Mouse (Mus musculus) small intestine, adult 2 months (tissue): ENCODE data around the gene Ntm. TPM values are rescaled to one million over a fixed set of nuclear protein-coding genes. Genes with fewer than 3 reads are reported as not detected.

Source experiments
- H3K27ac ChIP-seq: fragments of 200-500 bp; 2 replicates; pipeline ENCODE4 v1.5.1; 2012; ENCODE audit warnings: low read depth, low read length, control low read depth, inconsistent platforms; ENCODE audit not compliant: insufficient read depth
- H3K27me3 ChIP-seq: fragments of 200-500 bp; 2 replicates; pipeline ENCODE4 v1.6.1; 2012; ENCODE audit warnings: mild to moderate bottlenecking, moderate library complexity, low read length, inconsistent platforms; ENCODE audit not compliant: control insufficient read depth, insufficient read depth
- H3K36me3 ChIP-seq: fragments of 200-500 bp; 2 replicates; pipeline ENCODE4 v1.6.1; 2012; ENCODE audit warnings: mild to moderate bottlenecking, low read length, control low read depth, inconsistent platforms; ENCODE audit not compliant: control insufficient read depth, insufficient read depth
- H3K4me1 ChIP-seq: fragments of 200-500 bp; 2 replicates; pipeline ENCODE4 v1.6.1; 2012; ENCODE audit warnings: low read length, inconsistent platforms, mixed read lengths; ENCODE audit not compliant: control insufficient read depth, insufficient read depth, insufficient read length
- H3K4me3 ChIP-seq: fragments of 200-500 bp; 2 replicates; pipeline ENCODE4 v1.5.1; 2012; ENCODE audit warnings: low read depth, mild to moderate bottlenecking, control low read depth, inconsistent platforms, low read length, moderate library complexity
- CTCF ChIP-seq: fragments of 200-500 bp; IDR thresholded peaks from 2 replicates; pipeline ENCODE4 v1.5.1; 2012; ENCODE audit warnings: low read depth, mild to moderate bottlenecking, control low read depth, inconsistent platforms, low read length, moderate library complexity, mixed read lengths; ENCODE audit not compliant: insufficient replicate concordance, insufficient read length; ENCODE audit errors: extremely low read depth
- POLR2A ChIP-seq: fragments of 200-500 bp; IDR thresholded peaks from 2 replicates; pipeline ENCODE4 v1.6.1; 2012; ENCODE audit warnings: low read depth, mild to moderate bottlenecking, control low read depth, inconsistent platforms, low read length, moderate library complexity
- WGBS: fragments of 180-500 bp; shearing (Covaris S2); methylation state at CpG from one replicate; pipeline ENCODE4 v1.1.7; 2018; 5-methylcytosine and 5-hydroxymethylcytosine counted together
- polyA plus RNA-seq: library from polyadenylated mRNA; depleted of rRNA; stranded (reverse); fragments of >200 nt; gene quantifications from 2 replicates; pipeline ENCODE4 v1.2.3, GENCODE M21; 2012

The Ntm gene
- polyA plus RNA-seq, 1 experiment, result 0.10 TPM

- H3K27ac ChIP-seq, result no peak overlapping the region
- 54% methylated on average over 8 of the region's 8 CpGs for WGBS
- H3K4me1 ChIP-seq, result no peaks in the 10 kb centered on the region
- no peaks in the 10 kb centered on the region for H3K36me3 ChIP-seq
- no peak for TF ChIP-seq CTCF
- no peak for TF ChIP-seq POLR2A
- H3K4me3 ChIP-seq, result no peak overlapping the region
- no peaks in the 10 kb centered on the region for H3K27me3 ChIP-seq
Measured at GRCm38 (mm10) chr9:29645796-29646400, 317.0 kb downstream of the Ntm start.

GRCm38 (mm10) chr9:29642997-29643657 lies 319.8 kb downstream of the Ntm start:
- H3K27ac ChIP-seq, result no peak overlapping the region
- no peak overlapping the region for H3K4me3 ChIP-seq
- WGBS, result 18% methylated on average over 11 of the region's 11 CpGs
- no peaks in the 10 kb centered on the region for H3K27me3 ChIP-seq
- H3K4me1 ChIP-seq, result no peaks in the 10 kb centered on the region
- no peak for TF ChIP-seq POLR2A
- TF ChIP-seq CTCF, result peak; percentile 57; the same call in 1 of the 2 replicates
- H3K36me3 ChIP-seq, result no peaks in the 10 kb centered on the region

DNA sequence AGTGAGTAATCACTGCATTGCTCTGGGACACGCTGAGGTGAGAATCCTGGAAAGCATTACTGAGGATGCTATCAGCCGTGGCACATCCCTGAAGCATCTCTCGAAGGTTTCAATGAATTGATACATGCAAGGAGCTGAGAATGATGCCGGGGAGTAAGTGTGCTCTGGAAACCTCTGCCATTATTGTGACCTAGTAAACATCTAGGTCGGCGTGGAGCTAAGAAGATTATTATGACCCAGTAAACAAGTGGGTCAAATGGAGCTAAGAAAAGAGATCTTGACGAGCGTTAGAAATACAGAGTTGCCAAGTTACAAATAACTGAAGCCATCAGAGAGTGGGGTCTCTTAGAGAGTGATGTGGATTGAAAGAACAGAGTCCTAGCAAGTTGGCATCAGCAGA lies 325.6 kb downstream of the Ntm start:
- Histone ChIP-seq H3K36me3 (no peaks in the 10 kb centered on the region), H3K4me1 (no peaks in the 10 kb centered on the region), H3K27me3 (no peaks in the 10 kb centered on the region), H3K27ac (no peak overlapping the region), H3K4me3 (no peak overlapping the region)
- TF ChIP-seq CTCF, result no peak
- TF ChIP-seq POLR2A, result no peak
- 84% methylated on average over 8 of the region's 8 CpGs for WGBS

- H3K4me1 ChIP-seq, result no peaks in the 10 kb centered on the region
- no peak overlapping the region for H3K27ac ChIP-seq
- no peaks in the 10 kb centered on the region for H3K36me3 ChIP-seq
- TF ChIP-seq POLR2A, result no peak
- TF ChIP-seq CTCF, result no peak
- WGBS, result 67% methylated on average over 5 of the region's 5 CpGs
- no peaks in the 10 kb centered on the region for H3K27me3 ChIP-seq
- no peak overlapping the region for H3K4me3 ChIP-seq
Measured at GRCm38 (mm10) chr9:29617181-29617580, 345.8 kb downstream of the Ntm start.

DNA sequence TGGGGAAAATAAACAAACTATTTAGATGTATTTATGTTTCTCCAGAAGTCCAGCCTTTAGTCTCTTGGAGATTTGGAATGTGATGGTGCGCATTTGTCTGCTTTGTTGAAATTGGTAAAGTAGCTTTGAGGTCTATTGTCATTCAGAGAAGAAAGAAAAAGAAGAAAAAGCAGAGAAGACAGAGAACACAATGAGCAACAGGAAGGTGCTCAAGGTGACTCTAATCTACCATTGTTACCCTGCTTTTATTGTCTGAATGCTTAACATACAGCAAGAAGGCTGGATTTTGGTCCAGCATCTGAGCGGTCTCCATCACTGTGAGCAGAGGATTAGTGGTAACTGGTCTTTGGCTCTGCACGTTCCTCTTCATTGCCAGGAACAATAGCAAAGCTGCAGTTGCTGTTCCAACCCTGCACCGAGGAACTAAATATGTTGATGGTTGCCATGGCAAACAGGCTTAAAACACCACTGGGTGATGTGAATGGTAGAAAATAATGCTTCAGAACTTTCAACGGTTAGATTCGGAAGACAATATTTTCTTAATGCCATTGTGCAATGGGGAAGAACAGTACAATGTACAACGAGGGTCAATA lies 350.8 kb downstream of the Ntm start:
- no peaks in the 10 kb centered on the region for H3K27me3 ChIP-seq
- no peak overlapping the region for H3K27ac ChIP-seq
- no peaks in the 10 kb centered on the region for H3K4me1 ChIP-seq
- TF ChIP-seq CTCF, result no peak
- TF ChIP-seq POLR2A, result no peak
- 82% methylated on average over 7 of the region's 7 CpGs for WGBS
- H3K4me3 ChIP-seq, result no peak overlapping the region
- no peaks in the 10 kb centered on the region for H3K36me3 ChIP-seq

DNA sequence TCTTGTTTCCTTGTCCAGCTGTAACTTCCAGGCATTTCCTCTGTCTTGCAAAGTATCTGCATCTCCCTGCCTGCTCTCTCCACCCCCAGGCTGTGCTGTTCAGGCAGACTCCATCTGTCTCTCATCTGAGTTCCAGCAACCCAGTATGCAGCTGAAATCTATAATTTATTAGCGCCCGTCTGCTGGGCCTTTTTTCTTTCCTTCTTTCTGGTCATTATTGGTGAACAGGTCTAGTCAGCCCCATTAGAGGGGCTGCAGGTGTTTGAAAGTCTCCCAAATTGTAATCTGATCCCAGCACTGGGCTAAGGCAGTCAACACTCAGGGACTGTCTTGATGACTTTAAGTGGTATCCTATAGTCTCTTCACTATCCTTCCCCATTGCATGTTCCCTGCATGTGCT lies 352.1 kb downstream of the Ntm start:
- Histone ChIP-seq H3K36me3 (no peaks in the 10 kb centered on the region), H3K4me1 (no peaks in the 10 kb centered on the region), H3K27me3 (no peaks in the 10 kb centered on the region), H3K4me3 (no peak overlapping the region), H3K27ac (no peak overlapping the region)
- TF ChIP-seq POLR2A (no peak), CTCF (no peak)
- 77% methylated on average over 2 of the region's 2 CpGs for WGBS

DNA sequence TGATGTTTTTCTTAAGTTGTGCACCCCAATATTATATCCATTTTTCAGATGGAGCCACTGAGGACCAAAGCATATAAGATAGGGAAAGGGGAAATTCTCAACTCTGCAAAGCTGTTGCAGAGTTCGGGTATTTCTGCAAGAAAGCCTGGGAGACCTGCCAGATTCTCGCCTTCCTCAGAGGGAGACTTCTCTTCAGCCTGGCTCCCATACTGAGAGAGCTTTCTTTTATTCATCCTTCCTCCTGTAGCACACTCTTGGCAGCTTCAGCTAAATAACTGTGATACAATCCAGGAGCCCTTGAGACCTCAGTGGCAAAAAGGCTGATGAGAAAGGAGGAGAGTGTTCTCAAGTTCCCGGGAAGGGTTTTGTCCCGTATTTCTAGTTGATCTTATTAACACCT lies 365.3 kb downstream of the Ntm start:
- Histone ChIP-seq H3K27me3 (no peaks in the 10 kb centered on the region), H3K27ac (no peak overlapping the region), H3K4me3 (no peak overlapping the region), H3K36me3 (no peaks in the 10 kb centered on the region), H3K4me1 (no peaks in the 10 kb centered on the region)
- 52% methylated on average over 4 of the region's 4 CpGs for WGBS
- TF ChIP-seq POLR2A (no peak), CTCF (no peak)
